16 mouse cellular contexts compared by ENCODE assay signal in the genomic region with DNA sequence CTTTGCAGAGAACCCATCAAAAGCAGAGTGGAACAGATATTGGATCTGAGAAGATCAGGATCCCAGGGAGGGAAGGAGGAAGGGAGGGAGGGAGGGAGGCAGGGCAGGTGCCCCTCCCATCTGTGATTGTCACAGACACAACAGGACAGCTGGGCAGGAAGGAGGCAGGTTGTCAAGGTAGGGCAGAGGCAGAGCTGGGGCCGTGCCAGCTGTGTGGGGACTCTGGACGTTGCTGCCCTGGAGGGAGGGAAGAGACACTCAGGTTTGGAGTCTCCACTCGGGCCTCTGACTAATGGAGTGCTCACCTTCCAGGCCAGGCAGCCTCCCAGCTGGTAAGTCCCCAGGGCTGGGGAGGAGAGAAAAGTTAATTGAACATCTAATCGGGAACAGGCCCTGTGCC.
"Had no signal": no experiment of that assay in that cellular context is flagged by ENCODE, and none has a peak within 500 bp of the region (broad histone marks: within the 10 kb centered on the region; RNA-seq: fewer than 3 reads in every experiment).

No protein-coding gene starts in this region.

- ATAC-seq: liver, postnatal 0 days; midbrain, embryonic 15.5 days had no signal

- DNase-seq: kidney, adult 18-20 months; kidney, postnatal 25 days; liver, postnatal 0 days; lung, postnatal 14 days; spleen, adult 18-20 months; thymus, postnatal 36 days had no signal

- H3K27ac ChIP-seq: kidney, embryonic 15.5 days; left cerebral cortex, adult 2 months; limb, embryonic 10.5 days; liver, embryonic 12.5 days; lung, embryonic 15.5 days; macrophage; midbrain, embryonic 15.5 days; neural tube, embryonic 12.5 days had no signal

- H3K4me3 ChIP-seq: kidney, embryonic 15.5 days; left cerebral cortex, adult 2 months; limb, embryonic 10.5 days; liver, embryonic 12.5 days; lung, embryonic 15.5 days; megakaryocyte, embryonic 14.5 days; midbrain, embryonic 15.5 days; neural tube, embryonic 12.5 days had no signal

- H3K9ac ChIP-seq: kidney, embryonic 15.5 days; liver, embryonic 12.5 days; liver, postnatal 0 days; lung, embryonic 15.5 days; midbrain, embryonic 15.5 days; neural tube, embryonic 12.5 days had no signal

- H3K4me2 ChIP-seq: kidney, embryonic 15.5 days; liver, embryonic 12.5 days; lung, embryonic 15.5 days; midbrain, embryonic 11.5 days; midbrain, embryonic 15.5 days; neural tube, embryonic 12.5 days had no signal

- H3K9me3 ChIP-seq: kidney, embryonic 15.5 days; limb, embryonic 10.5 days; liver, embryonic 12.5 days; lung, embryonic 15.5 days; midbrain, embryonic 15.5 days; neural tube, embryonic 12.5 days had no signal

- H3K27me3 ChIP-seq: kidney, embryonic 15.5 days; lung, embryonic 15.5 days; midbrain, embryonic 15.5 days; neural tube, embryonic 12.5 days had no signal

- H3K36me3 ChIP-seq: kidney, embryonic 15.5 days; limb, embryonic 10.5 days; liver, embryonic 12.5 days; lung, embryonic 15.5 days; midbrain, embryonic 15.5 days; neural tube, embryonic 12.5 days had no signal
